Mouse (Mus musculus) limb, embryonic 14.5 days (tissue): ENCODE results near the gene Gm11237. TPM values are rescaled to one million over a fixed set of nuclear protein-coding genes. Genes with fewer than 3 reads are reported as not detected.
"Not testable (repeated sequence)": the region's sequence is repeated elsewhere in the genome, so short reads cannot be mapped to it uniquely, and the experiment has no call there.

Experiments
- ATAC-seq: fragments of 200-750 bp; cut with Nextera tagmentation; 2 replicates; pipeline ENCODE4 v1.8.0; 2017; ENCODE audit warnings: low read depth, moderate number of reproducible peaks, moderate TSS enrichment; ENCODE audit not compliant: low FRiP score
- DNase-seq: peaks from one replicate; pipeline ENCODE4 v3.0.0-alpha.2; 2015; ENCODE audit warnings: low spot score
- H3K27ac ChIP-seq: fragments of 300-500 bp; sonication (generic); replicated peaks from 2 replicates; pipeline ENCODE4 v1.5.1; 2014; ENCODE audit warnings: low read depth, mild to moderate bottlenecking, low read length, moderate library complexity, mixed read lengths
- H3K27me3 ChIP-seq: fragments of 300-500 bp; sonication (generic); 2 replicates; pipeline ENCODE4 v1.6.1; 2014; ENCODE audit warnings: low read length, mixed read lengths; ENCODE audit not compliant: control insufficient read depth, insufficient read depth
- H3K36me3 ChIP-seq: fragments of 300-500 bp; sonication (generic); 2 replicates; pipeline ENCODE4 v1.6.1; 2014; ENCODE audit warnings: mild to moderate bottlenecking, low read length, moderate library complexity, mixed read lengths; ENCODE audit not compliant: control insufficient read depth, insufficient read depth
- H3K4me1 ChIP-seq: fragments of 300-500 bp; sonication (generic); 2 replicates; pipeline ENCODE4 v1.6.1; 2014; ENCODE audit warnings: antibody characterized with exemption, low read length, mixed read lengths; ENCODE audit not compliant: control insufficient read depth, insufficient read depth
- H3K4me2 ChIP-seq: fragments of 300-500 bp; sonication (generic); replicated peaks from 2 replicates; pipeline ENCODE4 v1.6.1; 2014; ENCODE audit warnings: low read depth, mild to moderate bottlenecking, low read length, moderate library complexity; ENCODE audit not compliant: severe bottlenecking
- H3K4me3 ChIP-seq: fragments of 300-500 bp; sonication (generic); replicated peaks from 2 replicates; pipeline ENCODE4 v1.5.1; 2014; ENCODE audit warnings: low read length
- H3K9ac ChIP-seq: fragments of 300-500 bp; sonication (generic); 2 replicates; pipeline ENCODE4 v1.6.1; 2014; ENCODE audit warnings: mild to moderate bottlenecking, low read depth, low read length, moderate library complexity; ENCODE audit not compliant: severe bottlenecking
- H3K9me3 ChIP-seq: fragments of 300-500 bp; sonication (generic); 2 replicates; pipeline ENCODE4 v1.6.1; 2016; ENCODE audit warnings: low read length; ENCODE audit not compliant: control insufficient read depth
- POLR2A ChIP-seq: fragments of 200-500 bp; IDR thresholded peaks from 2 replicates; pipeline ENCODE4 v1.8.0; 2012; ENCODE audit warnings: inconsistent platforms, mild to moderate bottlenecking, moderate library complexity, borderline replicate concordance; ENCODE audit not compliant: insufficient read depth, insufficient read length; ENCODE audit errors: extremely low read depth
- WGBS: fragments of 180-500 bp; shearing (Covaris S2); extraction: QIAGEN DNeasy Blood & Tissue Kit; methylation state at CpG from one replicate; pipeline ENCODE4 v1.1.7; 2014; 5-methylcytosine and 5-hydroxymethylcytosine counted together
- polyA plus RNA-seq, 2 experiments: library from polyadenylated mRNA; depleted of rRNA in 1 of 2; stranded (reverse) in 1 of 2; unstranded in 1 of 2; fragments of >200 nt; fragmentation: Nextera tagmentation in 1 of 2; extraction: Ambion mirVana in 1 of 2; gene quantifications; 2 replicates each; pipeline versions ENCODE4 v1.2.1 to v1.2.3; 2012 to 2014

Gm11237 gene
- not detected in 2 replicates for polyA plus RNA-seq (2012; rRNA removed)
- not detected in 2 replicates for polyA plus RNA-seq (2014; fragmentation: Nextera tagmentation; extraction: Ambion mirVana)

DNA sequence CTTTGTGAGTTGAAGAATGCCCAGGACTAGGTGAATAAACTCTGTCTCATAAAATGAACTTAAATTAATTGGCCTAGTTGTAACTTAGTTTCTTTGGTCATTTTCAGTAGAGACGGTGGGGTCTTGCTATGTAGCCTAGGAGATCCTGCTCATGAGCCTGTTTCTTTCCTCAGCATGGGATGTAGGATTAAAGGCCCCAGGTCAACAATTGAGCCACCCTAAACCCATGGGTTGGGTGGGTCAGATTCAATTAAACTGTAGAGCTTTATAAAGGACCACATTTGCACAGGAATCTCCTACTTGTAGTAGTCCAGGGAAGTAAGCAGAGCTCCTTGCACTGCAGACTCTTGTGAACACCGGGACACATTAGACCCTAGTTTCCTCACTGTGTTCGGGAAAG is at the start of gene Gm11237:
Gene Gm11237, plus strand, starts transcription at position 301 of the 400 bp plus-strand sequence.
- H3K36me3 ChIP-seq, H3K9ac ChIP-seq, ATAC-seq, H3K27ac ChIP-seq, H3K4me1 ChIP-seq, H3K9me3 ChIP-seq, H3K4me2 ChIP-seq, H3K4me3 ChIP-seq, DNase-seq, H3K27me3 ChIP-seq: not testable (repeated sequence)
- no CpG with 5 or more reads among the region's 3 CpGs for WGBS

DNA sequence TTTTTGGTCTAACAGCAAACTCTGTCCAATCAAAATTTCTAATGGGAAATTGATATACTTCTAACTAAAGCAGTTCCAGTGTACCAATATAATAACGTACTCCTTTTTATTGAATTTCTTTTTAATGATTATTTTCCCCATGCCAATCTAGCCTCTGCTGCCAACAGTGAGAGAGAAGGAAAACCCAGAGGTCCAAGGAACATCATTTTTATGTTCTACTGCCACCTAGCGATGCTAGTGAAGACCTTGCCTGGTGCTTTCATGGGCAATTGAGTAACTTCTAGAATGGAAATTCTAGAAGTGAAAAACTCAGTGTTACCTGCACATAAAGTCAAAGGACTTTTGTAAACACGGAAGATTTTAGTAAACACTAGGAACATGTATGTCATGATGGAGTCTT is 23.5 kb upstream of the Gm11237 start:
- Histone ChIP-seq H3K4me2 (no peak overlapping the region), H3K27ac (no peak overlapping the region), H3K27me3 (no peaks in the 10 kb centered on the region), H3K4me1 (no peaks in the 10 kb centered on the region), H3K36me3 (no peaks in the 10 kb centered on the region), H3K9ac (no peak overlapping the region), H3K9me3 (no peaks in the 10 kb centered on the region), H3K4me3 (no peak overlapping the region)
- ATAC-seq (no peak), DNase-seq (peak; percentile 86)
- 3% methylated on average over 3 of the region's 3 CpGs for WGBS
- no peak for TF ChIP-seq POLR2A

DNA sequence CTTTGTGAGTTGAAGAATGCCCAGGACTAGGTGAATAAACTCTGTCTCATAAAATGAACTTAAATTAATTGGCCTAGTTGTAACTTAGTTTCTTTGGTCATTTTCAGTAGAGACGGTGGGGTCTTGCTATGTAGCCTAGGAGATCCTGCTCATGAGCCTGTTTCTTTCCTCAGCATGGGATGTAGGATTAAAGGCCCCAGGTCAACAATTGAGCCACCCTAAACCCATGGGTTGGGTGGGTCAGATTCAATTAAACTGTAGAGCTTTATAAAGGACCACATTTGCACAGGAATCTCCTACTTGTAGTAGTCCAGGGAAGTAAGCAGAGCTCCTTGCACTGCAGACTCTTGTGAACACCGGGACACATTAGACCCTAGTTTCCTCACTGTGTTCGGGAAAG is 15.2 kb upstream of the Gm11237 start, which contains the start of gene Gm11238:
Gene Gm11238, plus strand, starts transcription at position 301 of the 400 bp plus-strand sequence.
- not testable (repeated sequence) for H3K36me3 ChIP-seq, H3K9me3 ChIP-seq, H3K4me1 ChIP-seq, H3K9ac ChIP-seq, H3K4me3 ChIP-seq, H3K27me3 ChIP-seq, H3K4me2 ChIP-seq, H3K27ac ChIP-seq, DNase-seq, ATAC-seq
- no CpG with 5 or more reads among the region's 3 CpGs for WGBS

DNA sequence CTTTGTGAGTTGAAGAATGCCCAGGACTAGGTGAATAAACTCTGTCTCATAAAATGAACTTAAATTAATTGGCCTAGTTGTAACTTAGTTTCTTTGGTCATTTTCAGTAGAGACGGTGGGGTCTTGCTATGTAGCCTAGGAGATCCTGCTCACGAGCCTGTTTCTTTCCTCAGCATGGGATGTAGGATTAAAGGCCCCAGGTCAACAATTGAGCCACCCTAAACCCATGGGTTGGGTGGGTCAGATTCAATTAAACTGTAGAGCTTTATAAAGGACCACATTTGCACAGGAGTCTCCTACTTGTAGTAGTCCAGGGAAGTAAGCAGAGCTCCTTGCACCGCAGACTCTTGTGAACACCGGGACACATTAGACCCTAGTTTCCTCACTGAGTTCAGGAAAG is 15.0 kb downstream of the Gm11237 start, which contains the start of gene Gm11236:
Gene Gm11236, plus strand, starts transcription at position 301 of the 400 bp plus-strand sequence.
- H3K4me2 ChIP-seq, H3K36me3 ChIP-seq, DNase-seq, H3K4me3 ChIP-seq, H3K27me3 ChIP-seq, H3K9ac ChIP-seq, H3K4me1 ChIP-seq, H3K27ac ChIP-seq, ATAC-seq, H3K9me3 ChIP-seq: not testable (repeated sequence)
- WGBS: no CpG with 5 or more reads among the region's 4 CpGs

DNA sequence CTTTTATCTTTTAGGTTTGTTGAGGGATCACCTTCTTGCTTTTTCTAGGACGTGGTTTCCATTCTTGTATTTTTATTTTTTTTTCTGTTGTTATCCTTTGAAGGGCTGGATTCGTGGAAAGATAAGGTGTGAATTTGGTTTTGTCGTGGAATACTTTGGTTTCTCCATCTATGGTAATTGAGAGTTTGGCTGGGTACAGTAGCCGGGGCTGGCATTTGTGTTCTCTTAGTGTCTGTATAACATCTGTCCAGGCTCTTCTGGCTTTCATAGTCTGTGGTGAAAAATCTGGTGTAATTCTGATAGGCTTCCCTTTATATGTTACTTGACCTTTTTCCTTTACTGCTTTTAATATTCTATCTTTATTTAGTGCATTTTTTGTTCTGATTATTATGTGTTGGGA is 39.1 kb downstream of the Gm11237 start:
- H3K4me2 ChIP-seq, H3K4me3 ChIP-seq, ATAC-seq, H3K4me1 ChIP-seq, H3K27me3 ChIP-seq, DNase-seq, H3K9me3 ChIP-seq, H3K27ac ChIP-seq, H3K36me3 ChIP-seq, H3K9ac ChIP-seq: not testable (repeated sequence)
- WGBS: 84% methylated on average over 4 of the region's 4 CpGs

DNA sequence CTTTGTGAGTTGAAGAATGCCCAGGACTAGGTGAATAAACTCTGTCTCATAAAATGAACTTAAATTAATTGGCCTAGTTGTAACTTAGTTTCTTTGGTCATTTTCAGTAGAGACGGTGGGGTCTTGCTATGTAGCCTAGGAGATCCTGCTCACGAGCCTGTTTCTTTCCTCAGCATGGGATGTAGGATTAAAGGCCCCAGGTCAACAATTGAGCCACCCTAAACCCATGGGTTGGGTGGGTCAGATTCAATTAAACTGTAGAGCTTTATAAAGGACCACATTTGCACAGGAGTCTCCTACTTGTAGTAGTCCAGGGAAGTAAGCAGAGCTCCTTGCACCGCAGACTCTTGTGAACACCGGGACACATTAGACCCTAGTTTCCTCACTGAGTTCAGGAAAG is 45.3 kb downstream of the Gm11237 start, which contains the start of gene Gm11239:
Gene Gm11239, plus strand, starts transcription at position 301 of the 400 bp plus-strand sequence.
- not testable (repeated sequence) for H3K36me3 ChIP-seq, H3K4me1 ChIP-seq, H3K9me3 ChIP-seq, H3K27me3 ChIP-seq, DNase-seq, H3K4me2 ChIP-seq, H3K27ac ChIP-seq, H3K9ac ChIP-seq, ATAC-seq, H3K4me3 ChIP-seq
- WGBS: no CpG with 5 or more reads among the region's 4 CpGs

Other genes starting within 250 kb of the Gm11237 start
- not detected in 2 replicates for gene Gm11487, start 217.9 kb upstream of the Gm11237 start, polyA plus RNA-seq (2012; rRNA removed)
- gene Gm11487, start 217.9 kb upstream of the Gm11237 start, polyA plus RNA-seq (2014; fragmentation: Nextera tagmentation; extraction: Ambion mirVana): not detected in 2 replicates
- not detected in 2 replicates for gene Gm11238, start 15.1 kb upstream of the Gm11237 start, polyA plus RNA-seq (2012; rRNA removed)
- gene Gm11238, start 15.1 kb upstream of the Gm11237 start, polyA plus RNA-seq (2014; fragmentation: Nextera tagmentation; extraction: Ambion mirVana): not detected in 2 replicates
- not detected in 2 replicates for gene Gm11236, start 15.1 kb downstream of the Gm11237 start, polyA plus RNA-seq (2012; rRNA removed)
- not detected in 2 replicates for gene Gm11236, start 15.1 kb downstream of the Gm11237 start, polyA plus RNA-seq (2014; fragmentation: Nextera tagmentation; extraction: Ambion mirVana)
- not detected in 2 replicates for gene Gm11239, start 45.4 kb downstream of the Gm11237 start, polyA plus RNA-seq (2012; rRNA removed)
- gene Gm11239, start 45.4 kb downstream of the Gm11237 start, polyA plus RNA-seq (2014; fragmentation: Nextera tagmentation; extraction: Ambion mirVana): 0.18 TPM in 1 of 2 replicates, not detected in the other
- not detected in 2 replicates for gene Gm428, start 60.5 kb downstream of the Gm11237 start, polyA plus RNA-seq (2012; rRNA removed)
- not detected in 2 replicates for gene Gm428, start 60.5 kb downstream of the Gm11237 start, polyA plus RNA-seq (2014; fragmentation: Nextera tagmentation; extraction: Ambion mirVana)
- gene Rasef, start 168.0 kb downstream of the Gm11237 start, polyA plus RNA-seq (2012; rRNA removed): 0.56 and 0.60 TPM in 2 replicates
- gene Rasef, start 168.0 kb downstream of the Gm11237 start, polyA plus RNA-seq (2014; fragmentation: Nextera tagmentation; extraction: Ambion mirVana): 1.1 and 1.5 TPM in 2 replicates